Mouse (Mus musculus) liver, embryonic 16.5 days (tissue): ENCODE measurements at regions not wholly inside any gene's neighbourhood (a gene's known extent, or its start where the extent isn't known, plus 50 kb on each side); places are given as distances from the start of the nearest gene placed in this dataset.

Experiments
- ATAC-seq: fragments of 200-750 bp; cut with Nextera tagmentation; 2 replicates; pipeline ENCODE4 v1.8.0; 2017; ENCODE audit warnings: low read depth, mild to moderate bottlenecking, moderate number of reproducible peaks, moderate library complexity
- H3K27ac ChIP-seq: fragments of 300-500 bp; sonication (generic); 2 replicates; pipeline ENCODE4 v1.5.1; 2014; ENCODE audit warnings: mild to moderate bottlenecking, low read length
- H3K27me3 ChIP-seq: fragments of 300-500 bp; sonication (generic); 2 replicates; pipeline ENCODE4 v1.6.1; 2014; ENCODE audit warnings: low read depth, low read length, mixed read lengths; ENCODE audit not compliant: control insufficient read depth, insufficient read depth
- H3K36me3 ChIP-seq: fragments of 300-500 bp; sonication (generic); 2 replicates; pipeline ENCODE4 v1.6.1; 2014; ENCODE audit warnings: mild to moderate bottlenecking; ENCODE audit not compliant: control insufficient read depth, insufficient read depth
- H3K4me1 ChIP-seq: fragments of 300-500 bp; sonication (generic); 2 replicates; pipeline ENCODE4 v1.6.1; 2014; ENCODE audit warnings: low read depth, low read length, mixed read lengths; ENCODE audit not compliant: control insufficient read depth
- H3K4me2 ChIP-seq: fragments of 300-500 bp; sonication (generic); 2 replicates; pipeline ENCODE4 v1.6.1; 2014; ENCODE audit warnings: low read depth, low read length, mixed read lengths
- H3K4me3 ChIP-seq: fragments of 300-500 bp; sonication (generic); 2 replicates; pipeline ENCODE4 v1.5.1; 2014; ENCODE audit warnings: low read depth, mild to moderate bottlenecking, low read length
- H3K9ac ChIP-seq: fragments of 300-500 bp; sonication (generic); 2 replicates; pipeline ENCODE4 v1.6.1; 2014; ENCODE audit warnings: low read depth, low read length
- H3K9me3 ChIP-seq: fragments of 300-500 bp; sonication (generic); replicated peaks from 2 replicates; pipeline ENCODE4 v1.6.1; 2016; ENCODE audit warnings: low read length; ENCODE audit not compliant: control insufficient read depth
- WGBS: fragments of 180-500 bp; shearing (Covaris S2); extraction: QIAGEN DNeasy Blood & Tissue Kit; methylation state at CpG from one replicate; pipeline ENCODE4 v1.1.7; 2014; ENCODE audit not compliant: insufficient replicate concordance; 5-methylcytosine and 5-hydroxymethylcytosine counted together

DNA sequence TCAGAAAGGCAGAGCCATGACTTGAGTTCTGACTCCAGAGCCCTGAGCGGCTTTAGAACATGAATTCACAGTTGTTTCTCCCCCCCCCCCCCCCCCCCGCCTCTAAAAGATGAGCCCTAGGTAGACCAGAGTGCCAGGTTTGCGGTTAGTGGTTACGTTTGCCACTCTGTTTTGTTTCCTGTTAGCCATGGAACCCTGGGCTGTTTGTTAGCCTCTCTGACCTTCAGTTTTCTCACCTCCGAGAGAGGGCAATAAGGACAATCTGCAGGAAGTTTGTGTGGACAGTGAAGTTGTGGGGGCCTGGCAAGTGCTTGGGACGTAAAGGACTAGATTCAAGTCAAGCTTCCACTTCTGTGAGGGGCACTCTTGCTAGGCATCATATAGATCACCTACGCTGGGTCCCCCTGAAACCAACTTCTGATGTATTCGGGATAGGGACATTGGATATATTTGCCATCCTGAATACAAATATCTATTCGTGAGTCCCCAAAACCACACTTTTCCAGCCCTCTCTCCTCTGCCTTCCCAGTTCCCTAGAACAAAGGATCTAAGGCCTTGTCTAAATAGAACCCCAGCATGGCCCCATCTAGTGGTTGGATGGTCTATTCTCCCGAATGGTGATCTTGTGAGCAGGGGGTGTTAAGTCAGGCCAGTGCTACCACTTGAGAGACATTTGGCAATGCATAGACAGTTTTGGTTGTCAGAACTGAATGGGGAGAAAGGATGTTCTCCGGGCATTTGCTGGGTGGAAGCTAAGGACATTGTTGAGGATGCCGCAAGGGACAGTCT lies 145.4 kb upstream of the Tle3 start:
- 59% methylated on average over 11 of the region's 12 CpGs for WGBS
- Histone ChIP-seq H3K9me3 (no peaks in the 10 kb centered on the region), H3K36me3 (no peaks in the 10 kb centered on the region), H3K27ac (no peak overlapping the region), H3K4me3 (no peak overlapping the region), H3K27me3 (no peaks in the 10 kb centered on the region), H3K4me1 (no peaks in the 10 kb centered on the region), H3K9ac (no peak overlapping the region), H3K4me2 (no peak overlapping the region)
- ATAC-seq, result no peak

- Histone ChIP-seq H3K27me3 (no peaks in the 10 kb centered on the region), H3K4me3 (no peak overlapping the region), H3K36me3 (no peaks in the 10 kb centered on the region), H3K9me3 (no peaks in the 10 kb centered on the region), H3K27ac (no peak overlapping the region), H3K4me1 (no peaks in the 10 kb centered on the region), H3K4me2 (no peak overlapping the region), H3K9ac (no peak overlapping the region)
- no peak for ATAC-seq
- 58% methylated on average over 19 of the region's 19 CpGs for WGBS
Measured at GRCm38 (mm10) chr9:61227492-61228229, 144.5 kb upstream of the Tle3 start.

DNA sequence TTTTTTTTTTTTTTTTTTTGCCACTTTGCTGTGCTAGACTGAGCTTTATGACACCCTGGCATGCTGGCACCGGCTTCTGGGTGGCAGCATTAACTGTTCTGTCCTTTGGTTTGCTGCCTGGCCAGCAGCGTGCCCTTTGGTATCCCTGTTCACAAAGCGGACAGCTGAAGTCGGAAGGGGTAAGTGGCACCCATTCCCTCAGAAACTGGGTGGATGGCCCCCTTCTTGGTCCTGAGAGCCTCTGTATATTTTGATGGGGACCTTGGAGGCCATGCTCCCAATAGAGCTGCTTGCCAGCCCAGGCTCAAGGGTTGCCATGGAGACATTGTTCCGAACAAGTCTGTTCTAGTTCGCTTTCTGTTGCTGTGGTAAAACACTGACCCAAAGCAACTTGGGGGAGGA lies 143.9 kb upstream of the Tle3 start:
- H3K4me1 ChIP-seq, result no peaks in the 10 kb centered on the region; the same call in 1 of the 2 replicates
- no peaks in the 10 kb centered on the region for H3K36me3 ChIP-seq
- H3K27me3 ChIP-seq, result no peaks in the 10 kb centered on the region
- no peak overlapping the region for H3K9ac ChIP-seq
- H3K4me2 ChIP-seq, result no peak overlapping the region
- no peaks in the 10 kb centered on the region for H3K9me3 ChIP-seq
- no peak overlapping the region for H3K4me3 ChIP-seq
- no peak for ATAC-seq
- H3K27ac ChIP-seq, result no peak overlapping the region
- 75% methylated on average over 6 of the region's 6 CpGs for WGBS

DNA sequence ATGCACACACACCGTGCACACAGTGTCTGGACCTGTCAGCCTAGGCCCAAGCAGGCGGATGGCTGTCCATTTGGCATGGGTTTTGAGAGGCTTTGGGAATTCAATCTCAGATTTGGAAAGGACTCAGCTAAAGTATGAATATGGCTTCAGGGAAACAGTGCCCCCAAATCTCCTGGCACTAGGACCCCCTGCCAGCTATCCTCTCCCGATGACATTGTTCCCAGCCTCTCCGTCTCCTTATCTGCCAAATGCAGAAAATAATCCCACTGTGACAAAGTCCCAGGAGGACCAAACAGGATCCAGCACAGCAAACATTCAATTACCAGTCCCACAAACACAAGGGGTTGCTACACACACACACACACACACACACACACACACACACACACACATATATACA lies 141.9 kb upstream of the Tle3 start:
- Histone ChIP-seq H3K4me2 (no peak overlapping the region), H3K27me3 (no peaks in the 10 kb centered on the region), H3K9ac (no peak overlapping the region), H3K4me3 (no peak overlapping the region), H3K4me1 (no peaks in the 10 kb centered on the region; the same call in 1 of the 2 replicates), H3K27ac (no peak overlapping the region), H3K36me3 (no peaks in the 10 kb centered on the region), H3K9me3 (no peaks in the 10 kb centered on the region)
- ATAC-seq, result no peak
- WGBS, result 66% methylated on average over 4 of the region's 4 CpGs

DNA sequence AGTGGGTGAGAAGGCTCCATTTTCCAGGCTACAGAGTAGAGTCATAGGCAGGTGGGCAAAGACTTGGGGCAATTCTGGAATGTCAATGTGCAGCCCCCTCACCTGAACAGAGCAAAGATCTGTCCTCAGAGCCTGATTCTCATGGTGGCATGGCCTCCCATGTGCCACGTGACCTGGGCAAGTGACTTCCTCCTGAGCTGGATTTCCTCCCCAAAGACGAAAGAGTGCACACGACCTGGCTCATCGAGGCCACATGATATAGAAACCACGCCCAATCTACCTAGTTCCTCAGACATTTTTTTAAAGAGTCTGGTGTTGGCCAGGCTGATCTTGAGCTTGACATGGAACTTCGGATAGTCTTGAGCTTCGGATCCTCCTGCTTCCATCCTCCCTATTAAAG lies 139.5 kb upstream of the Tle3 start:
- H3K27ac ChIP-seq, result no peak overlapping the region
- ATAC-seq, result no peak
- no peak overlapping the region for H3K4me2 ChIP-seq
- H3K36me3 ChIP-seq, result no peaks in the 10 kb centered on the region
- no peaks in the 10 kb centered on the region for H3K27me3 ChIP-seq
- H3K9me3 ChIP-seq, result no peaks in the 10 kb centered on the region
- H3K9ac ChIP-seq, result no peak overlapping the region
- no peaks in the 10 kb centered on the region; the same call in 1 of the 2 replicates for H3K4me1 ChIP-seq
- H3K4me3 ChIP-seq, result no peak overlapping the region
- 25% methylated on average over 7 of the region's 7 CpGs for WGBS

DNA sequence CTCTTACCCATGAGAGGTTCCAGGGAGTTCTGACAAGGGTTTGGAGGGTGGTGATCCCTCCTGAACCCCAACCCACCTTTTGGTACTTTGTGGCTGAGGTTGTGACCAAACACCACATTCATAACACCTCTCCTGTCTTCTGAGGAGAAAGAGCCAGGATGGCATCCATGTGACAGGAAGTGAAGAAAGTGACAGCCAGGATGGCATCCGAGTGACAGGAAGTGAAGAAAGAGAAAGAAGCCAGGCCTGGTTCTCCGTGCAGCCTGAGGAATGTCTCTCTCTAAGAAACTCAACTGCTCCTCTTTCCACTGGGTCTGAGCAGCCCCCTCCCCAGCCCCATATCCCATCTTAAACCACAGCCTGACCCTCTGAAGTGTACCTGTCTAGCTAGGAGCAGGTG lies 138.9 kb upstream of the Tle3 start:
- no peak for ATAC-seq
- Histone ChIP-seq H3K9me3 (no peaks in the 10 kb centered on the region), H3K27me3 (no peaks in the 10 kb centered on the region), H3K9ac (no peak overlapping the region), H3K4me3 (no peak overlapping the region), H3K27ac (no peak overlapping the region), H3K4me2 (no peak overlapping the region), H3K36me3 (no peaks in the 10 kb centered on the region), H3K4me1 (no peaks in the 10 kb centered on the region; the same call in 1 of the 2 replicates)
- WGBS, result 25% methylated on average over 2 of the region's 2 CpGs

GRCm38 (mm10) chr9:61235653-61236610 lies 136.2 kb upstream of the Tle3 start:
- H3K4me3 ChIP-seq, result no peak overlapping the region
- no peak for ATAC-seq
- no peak overlapping the region for H3K9ac ChIP-seq
- no peaks in the 10 kb centered on the region for H3K9me3 ChIP-seq
- H3K36me3 ChIP-seq, result no peaks in the 10 kb centered on the region
- no peaks in the 10 kb centered on the region for H3K27me3 ChIP-seq
- H3K4me2 ChIP-seq, result no peak overlapping the region
- no peak overlapping the region for H3K27ac ChIP-seq
- H3K4me1 ChIP-seq, result no peaks in the 10 kb centered on the region; the same call in 1 of the 2 replicates
- WGBS, result 58% methylated on average over 17 of the region's 17 CpGs

DNA sequence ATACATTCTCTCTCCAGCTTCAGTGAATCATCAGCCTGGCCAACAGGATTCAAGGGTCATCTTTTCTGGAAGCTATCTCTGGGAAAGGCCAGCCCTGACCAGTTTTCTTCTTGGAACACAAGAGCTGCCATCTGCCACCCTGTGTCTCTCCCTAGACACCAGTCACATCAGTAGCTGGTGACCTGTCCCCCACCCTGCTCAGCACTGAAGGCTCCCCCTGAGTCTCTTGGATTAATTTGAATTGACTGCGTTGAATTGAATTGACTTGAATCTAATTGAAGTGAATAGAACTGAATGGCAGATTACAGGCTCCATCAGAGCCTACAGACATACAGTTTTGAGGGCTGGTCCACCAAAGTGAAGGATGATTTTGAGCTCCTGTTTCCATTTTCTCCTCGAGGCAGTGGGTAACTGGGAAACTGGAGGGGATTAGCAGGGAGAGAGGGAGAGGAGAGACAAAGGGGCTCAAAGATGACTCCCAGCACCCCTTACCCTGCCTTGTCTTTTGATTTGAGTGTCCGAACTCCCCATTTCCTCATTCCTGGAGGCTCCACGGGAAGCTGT lies 133.4 kb upstream of the Tle3 start:
- no peaks in the 10 kb centered on the region for H3K36me3 ChIP-seq
- H3K27me3 ChIP-seq, result no peaks in the 10 kb centered on the region
- WGBS, result 38% methylated on average over 4 of the region's 4 CpGs
- H3K27ac ChIP-seq, result no peak overlapping the region
- no peaks in the 10 kb centered on the region for H3K4me1 ChIP-seq
- H3K9me3 ChIP-seq, result no peaks in the 10 kb centered on the region
- H3K4me2 ChIP-seq, result no peak overlapping the region
- no peak overlapping the region for H3K9ac ChIP-seq
- H3K4me3 ChIP-seq, result no peak overlapping the region
- no peak for ATAC-seq
